Comparison of ENCODE assay signal across 2 mouse cellular contexts in the genomic region with DNA sequence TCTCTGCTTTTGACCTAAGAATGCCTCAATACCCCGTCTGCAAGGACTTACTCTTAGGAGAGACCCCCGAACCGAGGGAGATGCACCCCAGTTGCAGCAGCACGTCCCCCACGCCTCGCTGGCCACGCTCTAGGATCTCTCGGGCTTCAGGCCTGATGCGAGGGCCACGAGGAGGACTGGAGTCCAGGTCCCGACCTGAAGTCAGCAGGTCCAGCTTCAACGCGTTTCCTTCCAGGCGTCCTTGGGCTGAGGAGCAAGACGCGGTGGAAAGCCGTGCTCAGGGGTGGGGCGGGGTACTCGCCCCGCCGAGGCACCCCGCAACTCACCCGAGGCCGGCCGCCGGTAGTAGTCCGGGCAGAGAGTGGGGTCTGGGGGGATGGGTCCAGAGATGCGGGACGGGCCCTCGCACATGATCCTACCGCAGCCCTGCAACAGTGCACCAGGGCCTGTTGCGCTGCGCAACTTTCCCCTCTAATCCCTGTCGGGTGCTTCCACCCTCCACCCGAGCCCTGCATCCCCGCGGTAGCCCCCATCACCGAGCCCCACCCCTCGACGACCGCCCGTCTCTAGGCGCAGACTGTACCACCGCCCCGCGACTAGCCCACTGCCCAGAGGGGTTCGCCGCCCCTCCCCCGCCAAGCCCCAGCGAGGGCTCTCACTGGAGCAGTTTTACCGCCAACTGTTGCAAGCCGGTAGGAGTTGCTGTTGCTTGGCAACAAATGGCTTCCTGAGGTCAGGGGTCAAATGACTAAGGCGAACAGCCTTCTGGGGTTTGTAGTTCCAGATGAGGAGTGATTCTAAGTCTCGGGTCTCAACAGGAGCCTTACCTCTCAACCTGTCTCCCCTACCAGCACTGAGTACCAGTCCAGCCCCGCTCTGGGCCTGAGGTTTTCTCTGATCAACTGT.
TF ChIP-seq lines count a peak whose summit lies in the region.

TSS of gene 4933405L10Rik (plus strand) at position 158 of the 906 bp plus-strand sequence.
TSS of gene Enkd1 (minus strand) at position 713 of the 906 bp plus-strand sequence.

TF ChIP-seq in C2C12, 6 proteins besides CTCF, POLR2A, EP300 and RAD21 (continued from another document):
- TF ChIP-seq FOSL1 (IDR thresholded peaks at IDR 0.05; ENCODE audit: insufficient read depth, low read length, poor library complexity, severe bottlenecking), result no peak

TF ChIP-seq in myocyte, 11 proteins besides CTCF, POLR2A, EP300 and RAD21 (continued from another document):
- TF ChIP-seq TCF12 (IDR thresholded peaks at IDR 0.05; ENCODE audit: insufficient read depth, poor library complexity, severe bottlenecking) (no peak), TCF3 (IDR thresholded peaks at IDR 0.05; ENCODE audit: insufficient read length, low read depth) (no peak), E2F4 (IDR thresholded peaks at IDR 0.05; ENCODE audit: insufficient read depth) (peak; percentile 81), REST (IDR thresholded peaks at IDR 0.05; ENCODE audit: insufficient read depth, insufficient read length) (no peak), USF1 (IDR thresholded peaks at IDR 0.05; ENCODE audit: low read depth) (peak; percentile 7), MYOG (IDR thresholded peaks at IDR 0.05; ENCODE audit: control insufficient read depth in 1 of 3, insufficient read depth in 1 of 3, insufficient read length in 2 of 3, low read depth in 2 of 3) (peak in 1 of 3 experiments; percentile 1), MYOD1 (IDR thresholded peaks at IDR 0.05; ENCODE audit: control insufficient read depth in 1 of 3, insufficient read length in 2 of 3, low read depth in 2 of 3) (peak in 1 of 3 experiments; percentile 9), MAX (IDR thresholded peaks at IDR 0.05; ENCODE audit: low read depth) (no peak), POLR2AphosphoS2 (IDR thresholded peaks at IDR 0.05; ENCODE audit: insufficient read length, low read depth) (no peak), SRF (IDR thresholded peaks at IDR 0.05; ENCODE audit: control insufficient read depth, insufficient read length, low read depth) (no peak)
